Mouse (Mus musculus) c-Kit-positive CD71-negative TER-119-negative erythroid progenitor cells, embryonic 14.5 days (primary cell): Measurements from ENCODE around the gene Sf3a2.
A peak's percentile ranks its signal among the peaks of the same experiment; 100 is the strongest.

Experiments used
- DNase-seq: peaks from one replicate; pipeline ENCODE4 v3.0.0-alpha.2; 2013; ENCODE audit warnings: low read depth

Sf3a2 gene

DNA sequence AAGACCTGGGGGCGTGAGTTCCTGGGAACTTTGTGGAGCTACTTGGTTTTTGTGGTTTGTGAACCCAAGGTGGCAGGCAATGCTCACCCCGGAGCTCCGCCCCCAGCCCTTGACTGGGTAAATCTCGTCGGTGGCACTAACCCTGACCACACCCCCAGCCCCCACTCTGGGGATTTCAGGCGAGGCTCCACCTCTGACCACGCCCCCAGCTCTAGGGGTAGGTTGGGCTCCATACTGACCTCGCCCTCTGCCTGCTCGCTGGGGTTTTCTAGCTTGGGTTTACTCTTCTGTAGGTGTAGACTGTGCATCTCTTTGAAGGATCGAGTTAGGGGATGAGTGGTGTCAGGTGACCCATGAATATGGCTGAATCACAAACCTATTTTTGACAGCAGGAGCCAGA is 50.6 kb downstream of the Sf3a2 start:
- DNase-seq, result peak; percentile 86
